Comparison of ENCODE assay signal across 11 mouse cellular contexts in the genomic region with DNA sequence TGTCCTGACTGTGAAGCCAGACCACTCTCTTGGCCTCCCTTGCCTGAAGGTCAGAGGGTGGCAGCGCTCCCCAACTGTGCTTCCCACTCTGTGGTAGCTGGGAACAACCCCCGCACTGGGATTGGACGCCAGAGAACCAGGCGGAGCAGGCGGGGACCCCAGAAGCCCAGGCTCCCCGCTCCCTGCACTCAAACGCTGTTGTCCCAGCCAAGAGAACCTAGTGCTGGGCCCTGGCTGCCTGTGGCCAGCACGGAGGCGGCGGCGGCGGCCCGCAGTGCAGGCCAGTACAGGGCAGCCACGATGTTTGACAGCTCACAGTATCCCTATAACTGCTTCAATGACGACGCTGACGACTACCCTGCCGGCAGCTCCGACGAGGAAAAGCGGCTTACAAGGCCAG. TPM values are rescaled to one million over a fixed set of nuclear protein-coding genes. Genes with fewer than 3 reads are reported as not detected.
A peak's percentile ranks its signal among the peaks of the same experiment; 100 is the strongest.
DNase-seq lines count a peak whose midpoint lies in the region; ATAC-seq lines count a peak whose summit lies in the region.
"Had no signal": no experiment of that assay in that cellular context is flagged by ENCODE, and none has a peak within 500 bp of the region (broad histone marks: within the 10 kb centered on the region; RNA-seq: fewer than 3 reads in every experiment).

A gene (plus strand): TSS at position 301 of the 400 bp plus-strand sequence.

- H3K4me2 ChIP-seq in lung, embryonic 15.5 days, result peak within 1 kb of the TSS; percentile 64
- peak within 1 kb of the TSS; percentile 42 for H3K4me2 ChIP-seq in forebrain, embryonic 14.5 days (ENCODE audit: low read length)
- peak within 1 kb of the TSS; percentile 62 for H3K4me2 ChIP-seq in liver, embryonic 11.5 days
- peak within 1 kb of the TSS; percentile 45 for H3K4me2 ChIP-seq in stomach, embryonic 14.5 days (replicated peaks; ENCODE audit: low read depth, low read length)

- DNase-seq in lung, adult 18-20 months, result no peak
- DNase-seq in forebrain, embryonic 14.5 days (ENCODE audit: low spot score), result no peak
- no peak for DNase-seq in liver, embryonic 11.5 days (ENCODE audit: low spot score)
- DNase-seq in ovary, postnatal 10 days (ENCODE audit: low spot score), result no peak
- DNase-seq in layer of hippocampus, postnatal 10 days (ENCODE audit: low spot score in 2 of 2), result no peak
- DNase-seq: cerebellum, postnatal 10 days; thymus, postnatal 25 days had no signal

- H3K27ac ChIP-seq in lung, embryonic 15.5 days, result no peak within 1 kb of the TSS
- no peak within 1 kb of the TSS for H3K27ac ChIP-seq in forebrain, embryonic 14.5 days (ENCODE audit: low read depth, low read length)
- H3K27ac ChIP-seq in liver, embryonic 11.5 days (ENCODE audit: low read depth, low read length), result no peak within 1 kb of the TSS
- H3K27ac ChIP-seq in stomach, embryonic 14.5 days (ENCODE audit: low read length), result no peak within 1 kb of the TSS

- H3K27me3 ChIP-seq in lung, embryonic 15.5 days, result peaks cover 61% of the 10 kb centered on the region
- H3K27me3 ChIP-seq in forebrain, embryonic 14.5 days (replicated peaks; ENCODE audit: control insufficient read depth, insufficient read depth, low read length), result peaks cover 38% of the 10 kb centered on the region
- peaks cover 49% of the 10 kb centered on the region for H3K27me3 ChIP-seq in liver, embryonic 11.5 days (replicated peaks; ENCODE audit: control insufficient read depth, insufficient read depth, low read length)
- peaks cover 24% of the 10 kb centered on the region for H3K27me3 ChIP-seq in stomach, embryonic 14.5 days (ENCODE audit: control insufficient read depth, insufficient read depth, low read length)
- H3K27me3 ChIP-seq: Patski had no signal

- H3K4me3 ChIP-seq in lung, embryonic 15.5 days, result peak within 1 kb of the TSS; percentile 31
- peak within 1 kb of the TSS; percentile 18; the same call in 1 of the 2 replicates for H3K4me3 ChIP-seq in forebrain, embryonic 14.5 days (ENCODE audit: low read depth, low read length)
- H3K4me3 ChIP-seq in liver, embryonic 11.5 days (ENCODE audit: low read depth, low read length), result peak within 1 kb of the TSS; percentile 27
- peak within 1 kb of the TSS; percentile 22 for H3K4me3 ChIP-seq in stomach, embryonic 14.5 days (ENCODE audit: low read depth, low read length)

- H3K9me3 ChIP-seq in lung, embryonic 15.5 days, result no peaks in the 10 kb centered on the region
- H3K9me3 ChIP-seq in forebrain, embryonic 14.5 days (replicated peaks; ENCODE audit: control insufficient read depth, low read length), result no peaks in the 10 kb centered on the region
- H3K9me3 ChIP-seq in liver, embryonic 11.5 days (ENCODE audit: control insufficient read depth, low read length), result no peaks in the 10 kb centered on the region
- no peaks in the 10 kb centered on the region for H3K9me3 ChIP-seq in stomach, embryonic 14.5 days (ENCODE audit: control insufficient read depth, low read depth, low read length)

- 9% methylated on average over 21 of the region's 21 CpGs for WGBS in lung, embryonic 15.5 days
- 6% methylated on average over 21 of the region's 21 CpGs for WGBS in forebrain, embryonic 14.5 days
- WGBS in liver, embryonic 11.5 days, result 8% methylated on average over 21 of the region's 21 CpGs
- 14% methylated on average over 21 of the region's 21 CpGs for WGBS in stomach, embryonic 14.5 days

- H3K36me3 ChIP-seq in lung, embryonic 15.5 days, result no peaks in the 10 kb centered on the region
- H3K36me3 ChIP-seq in forebrain, embryonic 14.5 days (ENCODE audit: control insufficient read depth, insufficient read depth, low read length), result no peaks in the 10 kb centered on the region
- H3K36me3 ChIP-seq in liver, embryonic 11.5 days (ENCODE audit: control insufficient read depth, insufficient read depth, low read length), result no peaks in the 10 kb centered on the region
- no peaks in the 10 kb centered on the region for H3K36me3 ChIP-seq in stomach, embryonic 14.5 days (ENCODE audit: control insufficient read depth, insufficient read depth, low read length)

- peaks cover 4% of the 10 kb centered on the region; the same call in 1 of the 2 replicates for H3K4me1 ChIP-seq in lung, embryonic 15.5 days
- no peaks in the 10 kb centered on the region for H3K4me1 ChIP-seq in forebrain, embryonic 14.5 days (ENCODE audit: control insufficient read depth, insufficient read depth, low read length)
- H3K4me1 ChIP-seq in liver, embryonic 11.5 days (replicated peaks; ENCODE audit: control insufficient read depth, insufficient read depth, low read length), result no peaks in the 10 kb centered on the region
- H3K4me1 ChIP-seq in stomach, embryonic 14.5 days (ENCODE audit: control insufficient read depth, insufficient read depth, low read length), result peaks cover 5% of the 10 kb centered on the region; the same call in 1 of the 2 replicates

- no peak within 1 kb of the TSS for H3K9ac ChIP-seq in lung, embryonic 15.5 days
- H3K9ac ChIP-seq in forebrain, embryonic 14.5 days (ENCODE audit: low read length), result no peak within 1 kb of the TSS
- H3K9ac ChIP-seq in liver, embryonic 11.5 days (ENCODE audit: low read depth, low read length), result no peak within 1 kb of the TSS
- H3K9ac ChIP-seq in stomach, embryonic 14.5 days (replicated peaks; ENCODE audit: low read depth, low read length), result no peak within 1 kb of the TSS

- no peak for ATAC-seq in lung, embryonic 15.5 days (ENCODE audit: borderline replicate concordance, extremely low read depth, low FRiP score, low TSS enrichment)
- no peak for ATAC-seq in forebrain, embryonic 14.5 days
- ATAC-seq in liver, embryonic 11.5 days (replicated peaks; ENCODE audit: low FRiP score), result no peak
- no peak for ATAC-seq in stomach, embryonic 14.5 days (ENCODE audit: insufficient number of reproducible peaks, insufficient read depth, low FRiP score, low read depth)
- ATAC-seq in erythroblast, adult 5-6 weeks (replicated peaks; ENCODE audit: low FRiP score, poor library complexity, severe bottlenecking), result no peak
- ATAC-seq: Patski had no signal

RNA-seq across cellular contexts. Expression of the gene that starts here (rescaled TPM):
- not detected in 2 replicates for polyA plus RNA-seq in lung, embryonic 15.5 days (2015; fragmentation: Nextera tagmentation; extraction: Ambion mirVana)
- polyA plus RNA-seq in forebrain, embryonic 14.5 days (2014; fragmentation: Nextera tagmentation; extraction: Ambion mirVana), result not detected in 2 replicates
- not detected in 2 replicates for polyA plus RNA-seq in liver, embryonic 11.5 days (2014; fragmentation: Nextera tagmentation; extraction: Ambion mirVana)
- not detected in 2 replicates for polyA plus RNA-seq in stomach, embryonic 14.5 days (2014; fragmentation: Nextera tagmentation; extraction: Ambion mirVana)
- not detected in 2 replicates for total RNA-seq in erythroblast, adult 5-6 weeks (2015; ENCODE audit: low replicate concordance)
- total RNA-seq in erythroblast, adult 5-6 weeks (2017; ENCODE audit: low replicate concordance), result not detected in 2 replicates
- not detected for total RNA-seq in layer of hippocampus, postnatal 10 days (2021)
- polyA plus RNA-seq: Patski had no signal
